Mouse (Mus musculus): ENCODE results near the gene Pxn.
"Not testable (repeated sequence)": the region's sequence is repeated elsewhere in the genome, so short reads cannot be mapped to it uniquely, and the experiment has no call there.

The Pxn gene

DNA sequence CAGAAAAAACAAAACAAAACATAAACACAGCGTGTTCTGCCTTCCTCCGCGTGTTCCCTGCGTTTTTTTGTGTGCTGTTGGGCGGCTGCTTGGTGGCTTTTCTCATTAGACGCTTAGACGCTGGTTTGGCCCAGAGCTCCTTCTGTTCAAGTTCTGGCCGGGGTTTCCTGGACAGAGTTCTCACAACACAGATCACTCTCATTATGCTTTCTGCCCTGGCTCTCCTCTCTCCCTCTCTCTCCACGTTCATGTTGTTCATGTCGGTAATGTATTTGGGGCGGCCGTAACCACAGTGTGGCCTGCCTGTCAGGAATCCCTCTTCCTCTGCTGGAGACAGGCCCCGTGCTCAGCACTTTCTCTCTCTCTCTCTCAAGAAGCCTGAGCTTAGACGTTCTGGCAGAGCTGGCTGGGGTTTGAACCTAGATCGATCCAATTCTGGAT, 2.9 kb downstream of the Pxn start:
- DNase-seq (ENCODE audit: low spot score), result no peak

GRCm38 (mm10) chr5:115509790-115510689, 3.6 kb downstream of the Pxn start:
- DNase-seq (ENCODE audit: low spot score), result no peak

DNA sequence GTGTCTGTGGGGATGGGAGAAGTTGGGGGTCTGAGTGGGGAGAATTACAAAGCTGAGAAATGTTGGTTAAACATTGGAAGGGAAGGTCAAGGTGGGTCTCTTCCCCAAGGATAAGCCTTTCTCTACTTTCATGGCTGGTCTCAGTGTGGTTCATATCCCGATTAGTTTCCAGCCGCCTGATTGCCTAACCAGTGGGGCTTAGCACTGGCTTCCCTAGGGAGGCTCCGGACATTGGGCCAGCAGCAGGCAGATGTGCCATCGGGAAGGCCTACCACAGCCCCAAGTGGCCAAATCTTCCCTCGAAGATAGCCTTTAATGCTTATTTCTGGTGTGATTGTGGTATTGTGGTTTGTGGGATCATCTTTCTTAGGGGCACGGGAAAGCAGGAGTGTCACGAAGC, 5.9 kb downstream of the Pxn start:
- DNase-seq (ENCODE audit: low spot score), result no peak

DNA sequence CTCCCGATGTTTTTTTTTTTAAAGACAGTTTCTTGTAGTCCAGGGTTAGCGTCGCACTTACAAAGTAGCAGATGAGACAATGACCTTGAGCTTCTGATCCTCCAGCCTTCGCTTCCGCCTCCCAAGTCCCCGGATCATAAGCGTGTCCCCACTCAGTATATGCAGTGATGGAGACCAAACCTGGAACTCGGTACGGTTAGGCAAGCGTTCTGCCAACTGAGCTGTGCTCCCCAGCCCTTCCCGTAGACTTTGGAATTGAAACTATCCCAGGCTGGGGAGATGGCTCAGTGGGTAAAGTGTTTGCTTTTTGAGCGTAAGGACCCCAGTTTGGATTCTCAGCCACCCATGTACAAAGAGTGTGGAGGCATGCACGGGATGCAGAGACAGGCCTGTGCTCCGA, 6.8 kb downstream of the Pxn start:
- no peak for DNase-seq (ENCODE audit: low spot score)

GRCm38 (mm10) chr5:115513721-115514120, 7.2 kb downstream of the Pxn start:
- no peak for DNase-seq (ENCODE audit: low spot score)

DNA sequence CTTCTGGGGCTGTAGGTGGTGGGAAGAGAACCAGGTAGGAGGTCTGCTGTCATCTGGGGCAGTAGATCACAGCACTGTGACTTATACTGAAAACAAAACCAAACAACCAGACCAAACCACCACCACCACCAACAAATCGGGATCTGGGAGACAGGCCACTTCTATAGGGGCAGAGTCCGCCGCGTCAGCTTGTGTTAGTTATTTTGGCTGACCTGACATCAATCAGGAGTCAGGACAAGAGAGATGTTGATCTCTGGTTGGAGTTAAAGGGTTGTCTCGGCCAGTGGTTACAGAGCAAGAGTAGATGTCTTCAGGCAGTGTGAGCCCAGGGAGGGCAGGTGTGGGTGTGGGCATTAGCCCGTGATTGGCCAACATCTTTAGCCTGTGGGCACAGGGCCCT, 7.9 kb downstream of the Pxn start:
- no peak for DNase-seq (ENCODE audit: low spot score)

GRCm38 (mm10) chr5:115514896-115515587, 8.6 kb downstream of the Pxn start:
- no peak for DNase-seq (ENCODE audit: low spot score)

DNA sequence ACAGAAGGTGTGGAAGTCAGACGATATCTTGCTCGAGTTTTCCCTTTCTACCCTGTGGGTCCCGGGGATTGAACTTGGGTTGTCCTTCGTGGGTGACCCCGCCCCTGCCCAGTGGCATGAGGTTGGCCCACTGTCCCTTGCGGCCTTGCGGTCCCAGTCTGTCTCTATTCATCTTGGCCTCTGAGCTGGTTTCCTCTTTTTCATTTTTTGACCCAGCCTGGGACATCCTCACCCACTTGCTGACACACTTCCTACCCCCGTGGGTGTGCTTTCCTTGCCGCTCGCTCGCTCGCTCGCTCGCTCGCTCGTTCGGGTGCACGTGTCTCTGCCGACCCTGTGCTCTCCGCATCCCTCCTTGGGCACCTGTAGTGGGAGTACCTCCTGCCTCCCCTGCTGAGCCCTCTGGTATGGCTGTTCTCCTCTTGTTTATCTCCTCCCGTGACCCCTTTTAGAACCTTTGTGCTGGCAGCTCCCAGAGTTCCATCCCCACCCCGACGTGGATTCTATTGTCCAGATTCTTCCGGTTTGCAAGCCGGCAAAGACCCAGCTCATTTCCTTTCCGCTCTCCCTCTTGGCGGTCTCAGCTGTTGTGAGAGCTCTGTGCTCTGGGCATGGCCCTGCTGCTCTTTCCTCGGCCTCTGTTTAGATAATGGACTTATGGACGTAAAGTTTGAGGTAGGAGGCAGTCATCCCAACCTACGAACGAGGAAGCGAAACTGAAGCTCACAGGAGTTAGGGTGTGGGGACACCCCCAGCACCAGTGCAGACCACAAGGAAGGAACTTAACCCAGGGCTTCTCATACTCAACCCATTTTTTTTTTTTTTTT, 9.8 kb downstream of the Pxn start:
- DNase-seq (ENCODE audit: low spot score), result no peak

GRCm38 (mm10) chr5:115516908-115517307, 10.4 kb downstream of the Pxn start:
- no peak for DNase-seq (ENCODE audit: low spot score)

- DNase-seq (ENCODE audit: low spot score), result no peak
These were observed 11.0 kb downstream of the Pxn start for GRCm38 (mm10) chr5:115517501-115517900.

GRCm38 (mm10) chr5:115518214-115518613, 11.7 kb downstream of the Pxn start:
- DNase-seq (ENCODE audit: low spot score), result not testable (repeated sequence)

DNA sequence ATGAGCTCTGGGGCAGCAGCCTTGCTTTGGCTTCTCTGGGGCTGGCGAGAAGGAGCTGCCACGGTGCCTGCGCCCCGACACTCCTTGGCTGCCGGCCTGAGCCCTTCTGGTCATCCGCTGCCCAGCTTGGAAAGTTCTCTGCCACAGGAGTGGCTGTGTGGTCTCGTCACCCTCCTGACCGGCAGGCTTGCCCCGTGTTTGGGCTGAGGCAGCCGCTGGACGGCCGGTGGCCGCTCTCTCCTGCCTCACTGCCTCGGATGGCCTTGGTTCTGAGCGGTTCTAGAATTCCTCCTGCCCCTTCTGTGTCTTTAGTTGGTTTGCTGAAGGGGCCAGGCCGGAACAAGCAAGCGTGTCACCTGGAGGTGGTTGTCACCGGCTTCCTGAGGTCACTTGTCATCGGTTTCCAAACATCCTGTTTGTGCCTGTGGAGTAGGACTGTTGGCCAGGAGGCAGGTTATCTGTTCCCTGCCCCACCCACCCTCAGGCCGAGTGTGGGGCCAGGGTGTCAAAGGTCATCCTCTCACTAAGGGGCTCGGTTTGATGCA, 13.9 kb downstream of the Pxn start:
- no peak for DNase-seq (ENCODE audit: low spot score)

GRCm38 (mm10) chr5:115521553-115522461, 15.3 kb downstream of the Pxn start:
- peak; percentile 75 for DNase-seq (ENCODE audit: low spot score)

DNA sequence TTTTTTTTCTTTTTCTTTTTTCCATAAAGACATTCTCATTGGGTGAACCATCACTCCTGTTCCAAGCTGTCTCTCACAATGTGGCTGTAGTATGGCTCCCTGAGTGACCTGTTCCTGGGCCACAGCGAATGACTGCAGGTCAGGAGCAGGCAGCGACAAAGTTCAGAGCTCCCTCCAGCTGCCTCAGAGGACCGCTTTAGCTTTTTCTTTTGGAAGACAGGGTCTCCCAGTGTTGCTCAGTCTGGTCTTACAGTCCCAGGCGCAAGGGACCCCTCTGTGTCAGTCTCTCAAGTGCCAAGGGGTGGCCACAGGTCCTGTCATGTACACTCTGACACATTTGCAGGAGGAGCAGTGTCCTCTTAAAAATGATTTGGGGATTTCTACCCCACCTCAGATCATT, 16.1 kb downstream of the Pxn start:
- DNase-seq (ENCODE audit: low spot score), result no peak

- no peak for DNase-seq (ENCODE audit: low spot score)
These were observed 16.6 kb downstream of the Pxn start for GRCm38 (mm10) chr5:115522981-115523499.

- DNase-seq (ENCODE audit: low spot score), result peak; percentile 78
These were observed 17.5 kb downstream of the Pxn start for GRCm38 (mm10) chr5:115523971-115524370.

GRCm38 (mm10) chr5:115524471-115524870, 18.0 kb downstream of the Pxn start:
- no peak for DNase-seq (ENCODE audit: low spot score)

- DNase-seq (ENCODE audit: low spot score), result no peak
These were observed 18.9 kb downstream of the Pxn start for GRCm38 (mm10) chr5:115525416-115525815.

DNA sequence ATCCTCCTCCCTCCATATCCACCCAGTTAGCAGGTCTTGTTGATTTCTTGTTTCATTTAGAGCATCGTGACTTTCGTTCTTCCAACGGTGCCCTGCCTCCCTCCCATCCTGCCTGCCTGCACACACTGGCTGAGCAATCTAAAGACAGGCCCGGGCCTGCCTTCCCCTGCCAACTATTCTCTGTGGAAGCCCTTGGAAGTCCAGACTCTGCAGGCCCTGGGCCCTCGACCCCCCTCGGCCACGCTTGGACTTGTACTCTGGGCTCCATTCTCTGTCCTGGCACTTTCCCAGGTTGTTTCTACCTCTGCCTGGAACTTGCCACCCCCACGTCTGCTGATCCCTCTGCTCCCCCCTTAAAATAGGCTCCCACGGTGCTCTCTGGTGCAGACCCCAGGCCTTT, 19.5 kb downstream of the Pxn start:
- no peak for DNase-seq (ENCODE audit: low spot score)

DNA sequence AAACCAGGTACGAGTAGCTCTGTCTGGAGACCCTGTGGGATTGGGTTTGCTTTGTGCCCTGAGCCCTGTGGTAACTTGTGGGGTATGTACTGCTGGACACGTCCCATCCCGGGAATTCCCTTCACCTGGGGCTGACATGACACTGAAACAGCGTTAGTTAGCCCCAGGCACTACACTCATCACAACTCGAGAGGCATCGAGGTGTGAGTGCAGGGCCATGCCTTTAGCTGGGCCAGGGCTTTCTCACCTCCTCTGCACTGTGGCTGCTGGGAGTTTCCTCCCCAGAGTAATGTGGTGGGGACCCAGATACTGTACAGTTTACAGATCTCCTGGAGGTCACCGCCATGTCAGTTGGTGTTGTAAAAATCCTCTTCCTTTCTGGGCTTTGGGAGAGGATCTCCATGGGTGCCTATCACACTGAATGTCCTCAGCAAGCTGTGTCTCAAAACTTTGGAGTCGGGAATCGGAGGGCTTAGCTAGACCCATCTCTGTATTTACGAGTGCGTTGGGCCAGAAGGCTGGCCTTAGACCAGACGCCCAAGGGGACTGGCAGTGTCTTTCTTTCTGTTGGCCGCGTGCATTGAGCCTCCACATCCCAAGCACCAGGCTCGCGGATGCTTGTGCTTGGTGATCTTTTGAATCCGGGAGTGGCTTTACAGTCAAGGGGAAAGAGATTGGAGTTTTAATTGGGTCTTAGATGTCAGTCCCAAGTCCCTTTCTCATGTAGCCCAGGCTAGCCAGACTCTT, 20.2 kb downstream of the Pxn start:
- DNase-seq (ENCODE audit: low spot score), result no peak

Measured in embryo, embryonic 10.5 days (tissue).